Mouse (Mus musculus) MEL (cell line): ENCODE data around the gene Klf12. TPM values are rescaled to one million over a fixed set of nuclear protein-coding genes. Genes with fewer than 3 reads are reported as not detected.

Experiments
- DNase-seq: peaks from one replicate; pipeline ENCODE4 v3.0.0; 2011; ENCODE audit warnings: low read depth, low spot score
- H3K27ac ChIP-seq: 2 replicates; pipeline ENCODE4 v1.5.1; 2012; ENCODE audit warnings: low read depth, mild to moderate bottlenecking, control low read depth, low read length, moderate library complexity; ENCODE audit not compliant: control insufficient read depth
- H3K27me3 ChIP-seq, 2 experiments: fragments of 150-350 bp in 1 of 2; sonication (generic) in 1 of 2; 2 replicates each; pipeline ENCODE4 v1.6.1; 2012; ENCODE audit warnings: low read length in 2 of 2, mild to moderate bottlenecking in 2 of 2, improper control_type of control experiment in 1 of 2, moderate library complexity in 1 of 2; ENCODE audit not compliant: insufficient read depth in 2 of 2, control insufficient read depth in 1 of 2
- H3K36me3 ChIP-seq, 2 experiments: 2 replicates each; pipeline ENCODE4 v1.6.1; 2012 to 2014; ENCODE audit warnings: low read length in 2 of 2, improper control_type of control experiment in 1 of 2, inconsistent platforms in 1 of 2, mild to moderate bottlenecking in 1 of 2; ENCODE audit not compliant: insufficient read depth in 2 of 2, control insufficient read depth in 1 of 2
- H3K4me1 ChIP-seq, 2 experiments: fragments of 150-350 bp in 1 of 2; sonication (generic) in 1 of 2; 2 replicates each; pipeline ENCODE4 v1.6.1; 2012; ENCODE audit warnings: low read length in 2 of 2, improper control_type of control experiment in 1 of 2, mild to moderate bottlenecking in 1 of 2; ENCODE audit not compliant: insufficient read depth in 2 of 2, control insufficient read depth in 1 of 2
- H3K4me3 ChIP-seq, 2 experiments: fragments of 150-350 bp in 1 of 2; sonication (generic) in 1 of 2; 2 replicates each; pipeline ENCODE4 v1.5.1; 2012; ENCODE audit warnings: low read depth in 2 of 2, low read length in 2 of 2, mild to moderate bottlenecking in 2 of 2, moderate library complexity in 2 of 2, control low read depth in 1 of 2, improper control_type of control experiment in 1 of 2; ENCODE audit not compliant: control insufficient read depth in 1 of 2, insufficient read depth in 1 of 2
- H3K79me2 ChIP-seq: 2 replicates; pipeline ENCODE4 v1.6.1; 2012; ENCODE audit warnings: mild to moderate bottlenecking, low read length, moderate library complexity; ENCODE audit not compliant: control insufficient read depth, poor library complexity, insufficient read depth
- H3K9ac ChIP-seq: 2 replicates; pipeline ENCODE4 v1.6.1; 2012; ENCODE audit warnings: low read depth, mild to moderate bottlenecking, control low read depth, low read length, moderate library complexity; ENCODE audit not compliant: control insufficient read depth, poor library complexity, severe bottlenecking
- H3K9me3 ChIP-seq: fragments of 150-350 bp; sonication (generic); replicated peaks from 2 replicates; pipeline ENCODE4 v1.6.1; 2012; ENCODE audit warnings: mild to moderate bottlenecking, low read length, improper control_type of control experiment, moderate library complexity; ENCODE audit not compliant: insufficient read depth
- BHLHE40 ChIP-seq: IDR thresholded peaks from 2 replicates; pipeline ENCODE4 v1.6.1; 2012; ENCODE audit warnings: low read depth, mild to moderate bottlenecking, inconsistent platforms, low read length, improper control_type of control experiment, borderline replicate concordance
- ELF1 ChIP-seq: IDR thresholded peaks from 2 replicates; pipeline ENCODE4 v1.6.1; 2014; ENCODE audit warnings: low read depth, mild to moderate bottlenecking, inconsistent platforms, low read length, improper control_type of control experiment, moderate library complexity
- GABPA ChIP-seq: IDR thresholded peaks from 2 replicates; pipeline ENCODE4 v1.6.1; 2012; ENCODE audit warnings: low read depth, mild to moderate bottlenecking, inconsistent platforms, low read length, improper control_type of control experiment, moderate library complexity
- HCFC1 ChIP-seq: IDR thresholded peaks from 2 replicates; pipeline ENCODE4 v1.6.1; 2012; ENCODE audit warnings: low read depth, mild to moderate bottlenecking, inconsistent platforms, low read length, improper control_type of control experiment, moderate library complexity
- JUND ChIP-seq: IDR thresholded peaks from 2 replicates; pipeline ENCODE4 v1.6.1; 2011; ENCODE audit warnings: low read depth, mild to moderate bottlenecking, improper control_type of control experiment, low read length
- MEF2A ChIP-seq: IDR thresholded peaks from 2 replicates; pipeline ENCODE4 v1.6.1; 2014; ENCODE audit warnings: low read depth, mild to moderate bottlenecking, inconsistent platforms, low read length, improper control_type of control experiment; ENCODE audit not compliant: poor library complexity, insufficient replicate concordance, severe bottlenecking; ENCODE audit errors: extremely low read depth
- POLR2AphosphoS2 ChIP-seq: IDR thresholded peaks from 2 replicates; pipeline ENCODE4 v1.6.1; 2011; ENCODE audit warnings: low read length, improper control_type of control experiment
- POLR2AphosphoS5 ChIP-seq: IDR thresholded peaks from 2 replicates; pipeline ENCODE4 v1.6.1; 2012; ENCODE audit warnings: low read depth, borderline replicate concordance, mild to moderate bottlenecking, inconsistent platforms, low read length, moderate library complexity, mixed read lengths
- RAD21 ChIP-seq: IDR thresholded peaks from 2 replicates; pipeline ENCODE4 v1.6.1; 2011; ENCODE audit warnings: mild to moderate bottlenecking, low read depth, low read length, improper control_type of control experiment
- RCOR1 ChIP-seq: IDR thresholded peaks from 2 replicates; pipeline ENCODE4 v1.6.1; 2012; ENCODE audit warnings: low read depth, mild to moderate bottlenecking, inconsistent platforms, low read length, improper control_type of control experiment
- UBTF ChIP-seq: IDR thresholded peaks from 2 replicates; pipeline ENCODE4 v1.6.1; 2012; ENCODE audit warnings: low read depth, mild to moderate bottlenecking, inconsistent platforms, low read length, improper control_type of control experiment, moderate library complexity, borderline replicate concordance; ENCODE audit not compliant: insufficient read depth
- USF1 ChIP-seq: IDR thresholded peaks from 2 replicates; pipeline ENCODE4 v1.6.1; 2014; ENCODE audit warnings: low read depth, mild to moderate bottlenecking, inconsistent platforms, low read length, improper control_type of control experiment, moderate library complexity
- ZKSCAN1 ChIP-seq: IDR thresholded peaks from 2 replicates; pipeline ENCODE4 v1.6.1; 2012; ENCODE audit warnings: low read depth, mild to moderate bottlenecking, inconsistent platforms, low read length, improper control_type of control experiment, moderate library complexity
- ZMIZ1 ChIP-seq: IDR thresholded peaks from 2 replicates; pipeline ENCODE4 v1.6.1; 2012; ENCODE audit warnings: low read depth, mild to moderate bottlenecking, inconsistent platforms, low read length, improper control_type of control experiment, moderate library complexity
- polyA plus RNA-seq, 2 experiments: library from polyadenylated mRNA; stranded (reverse) in 1 of 2; unstranded in 1 of 2; fragments of >175 nt in 1 of 2; fragments of >200 nt in 1 of 2; gene quantifications; 2 replicates each; pipeline versions ENCODE4 v1.2.1 to v1.2.4; 2012; ENCODE audit warnings: low replicate concordance in 2 of 2, low read depth in 1 of 2; ENCODE audit not compliant: insufficient read length in 2 of 2, insufficient read depth in 1 of 2, missing spikeins in 1 of 2
- total RNA-seq: library from RNA; depleted of rRNA; stranded (reverse); fragments of 300-350 nt; gene quantifications from 2 replicates; pipeline ENCODE4 v1.2.3, GENCODE M21; 2012

The Klf12 gene
- total and polyA plus RNA-seq, 3 experiments: 0.42 to 1.2 TPM; not detected in 1

DNA sequence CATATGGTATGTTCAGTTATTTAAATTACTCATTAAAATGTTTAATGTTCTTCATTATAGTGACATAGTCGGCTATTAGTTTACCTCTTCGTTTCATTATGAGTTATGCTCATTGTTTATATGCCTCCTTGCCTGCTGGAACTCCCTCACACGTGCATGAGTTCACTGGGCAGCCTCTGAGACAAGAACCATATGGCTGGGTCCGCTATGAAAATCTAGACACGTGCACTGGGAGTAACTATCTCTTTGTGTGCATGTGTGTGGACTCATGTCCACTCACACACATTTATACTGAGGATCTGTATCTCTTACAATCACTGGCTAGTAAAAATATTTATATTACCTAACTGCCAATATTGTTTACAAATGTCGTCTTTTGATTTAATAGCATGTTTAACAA is 14.4 kb upstream of the Klf12 start:
- Histone ChIP-seq H3K9ac (no peak overlapping the region), H3K79me2 (no peaks in the 10 kb centered on the region), H3K36me3 (no peaks in the 10 kb centered on the region)
- TF ChIP-seq USF1 (no peak), JUND (no peak), ELF1 (no peak), ZKSCAN1 (no peak), ZMIZ1 (no peak), RCOR1 (no peak)
- TF ChIP-seq, all 39 proteins: peak for 0
- Histone ChIP-seq H3K9me3 (no peaks in the 10 kb centered on the region), H3K27ac (no peak overlapping the region), H3K27me3 (no peaks in the 10 kb centered on the region), H3K4me3 (no peak overlapping the region), H3K4me1 (no peaks in the 10 kb centered on the region)
- DNase-seq: no peak

DNA sequence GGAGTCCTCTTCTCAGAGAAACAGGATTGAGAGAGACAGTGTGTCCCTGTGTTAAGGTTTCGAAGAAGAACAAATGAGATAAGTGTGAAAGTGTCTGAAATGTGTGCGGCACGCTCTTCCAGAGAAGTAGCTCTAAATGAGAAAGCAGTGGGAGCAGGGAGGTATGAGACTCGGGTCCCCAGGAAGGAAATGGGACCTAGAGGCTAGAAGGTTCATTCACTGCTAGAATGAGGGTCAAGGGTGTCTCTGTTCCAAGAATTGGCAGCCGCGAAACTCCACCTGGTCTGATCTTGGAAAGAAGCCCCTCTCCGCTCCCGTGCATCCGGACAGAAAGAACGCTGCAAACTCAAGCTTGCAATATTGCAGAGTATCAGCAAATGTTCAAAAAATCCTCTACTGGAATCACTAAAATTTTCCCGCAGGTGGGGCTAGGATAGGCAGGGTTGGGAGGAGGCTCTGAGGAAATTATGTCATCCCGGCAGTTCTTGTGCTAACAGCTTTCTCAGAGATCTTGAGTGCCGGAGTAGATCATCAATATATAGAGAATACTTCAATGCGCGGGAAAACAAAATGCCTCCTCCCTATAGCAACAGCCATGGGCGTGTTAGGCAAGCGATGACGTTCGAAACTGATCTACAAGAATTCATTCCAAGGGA is 2.2 kb upstream of the Klf12 start:
- no peaks in the 10 kb centered on the region for H3K79me2 ChIP-seq
- DNase-seq: no peak
- no peak overlapping the region for H3K4me3 ChIP-seq
- no peaks in the 10 kb centered on the region for H3K36me3 ChIP-seq
- no peaks in the 10 kb centered on the region for H3K4me1 ChIP-seq
- no peak for TF ChIP-seq BHLHE40
- no peak for TF ChIP-seq GABPA
- no peak for TF ChIP-seq ZKSCAN1
- TF ChIP-seq RAD21: no peak
- no peak for TF ChIP-seq ZMIZ1
- TF ChIP-seq POLR2AphosphoS5: no peak
- TF ChIP-seq RCOR1: no peak
- no peak for TF ChIP-seq HCFC1
- TF ChIP-seq MEF2A: no peak
- no peak for TF ChIP-seq POLR2AphosphoS2
- TF ChIP-seq JUND: no peak
- no peak for TF ChIP-seq UBTF
- no peaks in the 10 kb centered on the region for H3K27me3 ChIP-seq
- no peak overlapping the region for H3K27ac ChIP-seq
- H3K9ac ChIP-seq: no peak overlapping the region
- no peaks in the 10 kb centered on the region for H3K9me3 ChIP-seq
